Mouse (Mus musculus) E14TG2a.4 (cell line): ENCODE data around the gene Gm9999.

ENCODE experiments used
- H3K27me3 ChIP-seq: 2 replicates; pipeline ENCODE4 v1.6.1; 2014; ENCODE audit warnings: low read length, control low read depth; ENCODE audit not compliant: insufficient read depth
- H3K36me3 ChIP-seq: 2 replicates; pipeline ENCODE4 v1.6.1; 2014; ENCODE audit warnings: low read length, control low read depth; ENCODE audit not compliant: insufficient read depth
- H3K4me1 ChIP-seq: replicated peaks from 2 replicates; pipeline ENCODE4 v1.6.1; 2014; ENCODE audit warnings: low read depth, low read length, control low read depth
- H3K4me3 ChIP-seq: replicated peaks from 2 replicates; pipeline ENCODE4 v1.5.1; 2014; ENCODE audit warnings: mild to moderate bottlenecking, low read length
- H3K9me3 ChIP-seq: 2 replicates; pipeline ENCODE4 v1.6.1; 2014; ENCODE audit warnings: low read length, control low read depth
- CTCF ChIP-seq: conservative IDR thresholded peaks from 2 replicates; pipeline ENCODE4 v1.5.1; 2014; ENCODE audit warnings: low read length
- NANOG ChIP-seq: IDR thresholded peaks from 2 replicates; pipeline ENCODE4 v1.6.1; 2014; ENCODE audit warnings: borderline replicate concordance, low read length, mixed read lengths
- POU5F1 ChIP-seq: IDR thresholded peaks from 2 replicates; pipeline ENCODE4 v1.6.1; 2014; ENCODE audit warnings: low read length, borderline replicate concordance

The Gm9999 gene

GRCm38 (mm10) chr7:47027520-47027919 is 44.1 kb downstream of the Gm9999 start:
- TF ChIP-seq POU5F1 (no peak), NANOG (no peak), CTCF (no peak)
- no peaks in the 10 kb centered on the region for H3K27me3 ChIP-seq
- H3K9me3 ChIP-seq = no peaks in the 10 kb centered on the region
- H3K4me1 ChIP-seq = no peaks in the 10 kb centered on the region
- H3K4me3 ChIP-seq = no peak overlapping the region
- H3K36me3 ChIP-seq = no peaks in the 10 kb centered on the region

- H3K36me3 ChIP-seq = no peaks in the 10 kb centered on the region
- TF ChIP-seq CTCF (no peak), POU5F1 (no peak), NANOG (no peak)
- H3K4me1 ChIP-seq = no peaks in the 10 kb centered on the region
- H3K27me3 ChIP-seq = no peaks in the 10 kb centered on the region
- H3K9me3 ChIP-seq = no peaks in the 10 kb centered on the region
- no peak overlapping the region for H3K4me3 ChIP-seq
These were observed 47.3 kb downstream of the Gm9999 start for GRCm38 (mm10) chr7:47030517-47031193.

GRCm38 (mm10) chr7:47031371-47031770 is 48.0 kb downstream of the Gm9999 start:
- no peak for TF ChIP-seq POU5F1
- no peak for TF ChIP-seq NANOG
- no peak for TF ChIP-seq CTCF
- H3K4me3 ChIP-seq = no peak overlapping the region
- H3K9me3 ChIP-seq = no peaks in the 10 kb centered on the region
- no peaks in the 10 kb centered on the region for H3K4me1 ChIP-seq
- H3K36me3 ChIP-seq = no peaks in the 10 kb centered on the region
- H3K27me3 ChIP-seq = no peaks in the 10 kb centered on the region

- no peak for TF ChIP-seq POU5F1
- no peak for TF ChIP-seq NANOG
- no peak for TF ChIP-seq CTCF
- H3K36me3 ChIP-seq = no peaks in the 10 kb centered on the region
- H3K27me3 ChIP-seq = no peaks in the 10 kb centered on the region
- no peak overlapping the region for H3K4me3 ChIP-seq
- H3K9me3 ChIP-seq = no peaks in the 10 kb centered on the region
- no peaks in the 10 kb centered on the region for H3K4me1 ChIP-seq
These were observed 51.5 kb downstream of the Gm9999 start for GRCm38 (mm10) chr7:47034785-47035384.

- Histone ChIP-seq H3K4me1 (no peaks in the 10 kb centered on the region), H3K9me3 (no peaks in the 10 kb centered on the region), H3K27me3 (no peaks in the 10 kb centered on the region), H3K4me3 (no peak overlapping the region), H3K36me3 (no peaks in the 10 kb centered on the region)
- no peak for TF ChIP-seq NANOG
- TF ChIP-seq POU5F1 = no peak
- no peak for TF ChIP-seq CTCF
These were observed 52.0 kb downstream of the Gm9999 start for GRCm38 (mm10) chr7:47035426-47035825.
